Mouse (Mus musculus) embryonic fibroblast, embryonic 13.5 days (primary cell): ENCODE measurements around the gene Olfml2a.

ENCODE experiments used
- CTCF ChIP-seq: IDR thresholded peaks from 2 replicates; pipeline ENCODE4 v1.5.1; 2011; ENCODE audit warnings: mild to moderate bottlenecking, control low read depth, low read length, moderate library complexity, borderline replicate concordance; ENCODE audit not compliant: insufficient read depth
- POLR2A ChIP-seq: IDR thresholded peaks from 2 replicates; pipeline ENCODE4 v1.6.1; 2011; ENCODE audit warnings: low read depth, mild to moderate bottlenecking, control low read depth, low read length, moderate library complexity

- no peak for TF ChIP-seq POLR2A
- TF ChIP-seq CTCF: no peak
These were observed 18.5 kb downstream of the Olfml2a start for GRCm38 (mm10) chr2:38950281-38950719.
